Mouse (Mus musculus): ENCODE results near the gene Ttc7b. TPM values are rescaled to one million over a fixed set of nuclear protein-coding genes. Genes with fewer than 3 reads are reported as not detected.

Gene Ttc7b
- polyA plus RNA-seq, 1 experiment = not detected

DNA sequence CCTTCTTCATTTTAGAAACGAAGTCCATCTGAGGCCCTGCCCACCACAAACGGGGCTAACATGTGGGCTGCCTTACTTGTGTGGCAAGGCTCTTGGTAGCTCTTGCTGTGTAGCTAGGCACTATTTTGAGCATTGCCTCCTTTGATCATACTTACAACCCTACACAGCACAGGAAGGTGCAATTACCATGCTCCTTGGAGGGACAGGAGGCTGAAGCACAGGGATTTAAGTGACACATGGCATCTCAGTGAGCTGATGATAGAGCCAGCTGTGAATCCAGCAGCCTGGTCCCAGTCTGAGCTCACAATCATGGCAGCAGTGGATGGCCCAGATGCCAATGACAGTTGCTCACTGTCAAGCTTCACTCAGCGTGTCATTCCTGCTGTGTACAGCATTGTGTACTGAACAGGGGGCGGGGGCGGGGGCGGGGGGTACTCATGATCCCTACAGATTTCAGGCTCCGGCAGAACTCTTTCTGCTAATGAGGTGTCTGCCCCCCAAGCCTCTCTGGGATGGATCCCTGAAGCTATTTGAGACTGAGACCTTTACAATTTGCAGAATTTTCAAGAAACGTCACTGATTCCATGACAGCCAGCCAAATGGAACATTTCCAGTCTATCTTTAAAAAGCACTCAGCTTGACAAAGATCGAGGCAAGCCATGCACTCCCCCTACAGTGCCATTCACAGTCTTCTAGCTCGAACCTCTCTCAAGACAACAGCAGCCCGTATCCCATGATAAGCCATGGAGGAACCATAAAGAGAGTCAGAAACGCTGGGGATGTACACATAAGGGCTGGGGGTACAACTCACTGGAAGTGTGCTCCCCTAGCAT lies 130.5 kb downstream of the Ttc7b start:
- Histone ChIP-seq H3K4me3 (ENCODE audit: insufficient read depth, low read depth, low read length) (no peak overlapping the region), H3K4me1 (ENCODE audit: control insufficient read depth, insufficient read depth, low read length) (peaks cover 8% of the 10 kb centered on the region), H3K27ac (ENCODE audit: insufficient read depth, low read depth, low read length) (no peak overlapping the region)
- no peak for TF ChIP-seq CTCF (IDR thresholded peaks at IDR 0.05; ENCODE audit: insufficient read depth, low read depth, low read length)
- TF ChIP-seq POLR2A (IDR thresholded peaks at IDR 0.05; ENCODE audit: insufficient read depth, low read depth, low read length) = no peak
- WGBS = 42% methylated on average over 12 of the region's 12 CpGs

DNA sequence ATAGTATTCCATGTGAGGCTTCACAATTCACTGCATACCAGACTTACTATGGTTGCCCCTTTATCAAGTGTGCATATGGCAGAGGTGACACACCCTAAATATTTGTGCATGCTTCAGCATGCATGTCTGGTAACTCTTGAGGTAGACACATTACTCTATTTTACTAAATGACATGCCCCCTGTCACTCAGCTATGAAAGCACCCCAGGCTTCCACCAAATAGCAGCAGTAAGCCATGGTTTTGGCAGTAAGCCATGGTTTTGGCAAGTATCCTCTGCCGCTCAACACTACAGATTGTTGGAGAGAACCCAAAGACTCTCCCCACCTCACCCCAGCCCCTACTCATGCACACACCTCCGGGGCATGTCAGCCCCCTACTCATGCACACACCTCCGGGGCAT lies 134.4 kb downstream of the Ttc7b start:
- H3K4me1 ChIP-seq (ENCODE audit: control insufficient read depth, insufficient read depth, low read length) = peaks cover 2% of the 10 kb centered on the region; the same call in 1 of the 2 replicates
- no peak overlapping the region for H3K27ac ChIP-seq (ENCODE audit: insufficient read depth, low read depth, low read length)
- 43% methylated on average over 3 of the region's 3 CpGs for WGBS
- TF ChIP-seq POLR2A (IDR thresholded peaks at IDR 0.05; ENCODE audit: insufficient read depth, low read depth, low read length) = no peak
- TF ChIP-seq CTCF (IDR thresholded peaks at IDR 0.05; ENCODE audit: insufficient read depth, low read depth, low read length) = no peak
- no peak overlapping the region for H3K4me3 ChIP-seq (ENCODE audit: insufficient read depth, low read depth, low read length)

GRCm38 (mm10) chr12:100382526-100382925 lies 138.1 kb downstream of the Ttc7b start:
- Histone ChIP-seq H3K4me1 (ENCODE audit: control insufficient read depth, insufficient read depth, low read length) (peaks cover 5% of the 10 kb centered on the region), H3K4me3 (ENCODE audit: insufficient read depth, low read depth, low read length) (no peak overlapping the region), H3K27ac (ENCODE audit: insufficient read depth, low read depth, low read length) (no peak overlapping the region)
- TF ChIP-seq CTCF (IDR thresholded peaks at IDR 0.05; ENCODE audit: insufficient read depth, low read depth, low read length) (no peak), POLR2A (IDR thresholded peaks at IDR 0.05; ENCODE audit: insufficient read depth, low read depth, low read length) (no peak)

GRCm38 (mm10) chr12:100381941-100382340 lies 138.7 kb downstream of the Ttc7b start:
- TF ChIP-seq CTCF (IDR thresholded peaks at IDR 0.05; ENCODE audit: insufficient read depth, low read depth, low read length) = no peak
- no peak for TF ChIP-seq POLR2A (IDR thresholded peaks at IDR 0.05; ENCODE audit: insufficient read depth, low read depth, low read length)
- Histone ChIP-seq H3K4me1 (ENCODE audit: control insufficient read depth, insufficient read depth, low read length) (peaks cover 5% of the 10 kb centered on the region), H3K4me3 (ENCODE audit: insufficient read depth, low read depth, low read length) (no peak overlapping the region), H3K27ac (ENCODE audit: insufficient read depth, low read depth, low read length) (no peak overlapping the region)
- 50% methylated on average over 6 of the region's 6 CpGs for WGBS

- H3K4me1 ChIP-seq (ENCODE audit: control insufficient read depth, insufficient read depth, low read length) = peaks cover 5% of the 10 kb centered on the region
- H3K4me3 ChIP-seq (ENCODE audit: insufficient read depth, low read depth, low read length) = no peak overlapping the region
- 48% methylated on average over 14 of the region's 14 CpGs for WGBS
- TF ChIP-seq CTCF (IDR thresholded peaks at IDR 0.05; ENCODE audit: insufficient read depth, low read depth, low read length) (no peak), POLR2A (IDR thresholded peaks at IDR 0.05; ENCODE audit: insufficient read depth, low read depth, low read length) (no peak)
- H3K27ac ChIP-seq (ENCODE audit: insufficient read depth, low read depth, low read length) = peak overlapping the region; percentile 59
These were observed 139.8 kb downstream of the Ttc7b start for GRCm38 (mm10) chr12:100380697-100381291.

DNA sequence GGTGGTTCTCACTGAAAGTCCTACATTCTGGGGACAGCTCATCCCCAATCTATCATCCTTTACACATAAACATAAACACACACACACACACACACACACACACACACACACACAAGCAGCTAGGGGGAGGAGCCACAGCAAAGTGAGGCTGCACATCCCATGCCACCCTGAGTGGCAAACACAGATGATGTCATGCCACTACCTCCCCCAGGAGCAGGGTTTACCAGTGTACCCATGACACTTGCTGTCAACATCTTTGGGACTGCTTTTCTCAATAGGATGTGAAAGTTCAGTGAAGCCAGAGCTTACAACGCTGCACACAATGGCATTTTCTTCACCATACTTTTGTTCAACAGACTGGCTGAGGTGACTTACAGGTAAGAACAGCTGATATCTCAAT lies 140.8 kb downstream of the Ttc7b start:
- Histone ChIP-seq H3K27ac (ENCODE audit: insufficient read depth, low read depth, low read length) (no peak overlapping the region), H3K4me1 (ENCODE audit: control insufficient read depth, insufficient read depth, low read length) (peaks cover 5% of the 10 kb centered on the region), H3K4me3 (ENCODE audit: insufficient read depth, low read depth, low read length) (no peak overlapping the region)
- no peak for TF ChIP-seq POLR2A (IDR thresholded peaks at IDR 0.05; ENCODE audit: insufficient read depth, low read depth, low read length)
- TF ChIP-seq CTCF (IDR thresholded peaks at IDR 0.05; ENCODE audit: insufficient read depth, low read depth, low read length) = no peak
- 95% methylated on average over 1 of the region's 1 CpGs for WGBS

GRCm38 (mm10) chr12:100378266-100378665 lies 142.4 kb downstream of the Ttc7b start:
- H3K27ac ChIP-seq (ENCODE audit: insufficient read depth, low read depth, low read length) = no peak overlapping the region
- TF ChIP-seq POLR2A (IDR thresholded peaks at IDR 0.05; ENCODE audit: insufficient read depth, low read depth, low read length) (no peak), CTCF (IDR thresholded peaks at IDR 0.05; ENCODE audit: insufficient read depth, low read depth, low read length) (no peak)
- no peak overlapping the region for H3K4me3 ChIP-seq (ENCODE audit: insufficient read depth, low read depth, low read length)
- peaks cover 8% of the 10 kb centered on the region for H3K4me1 ChIP-seq (ENCODE audit: control insufficient read depth, insufficient read depth, low read length)
- 68% methylated on average over 2 of the region's 2 CpGs for WGBS

DNA sequence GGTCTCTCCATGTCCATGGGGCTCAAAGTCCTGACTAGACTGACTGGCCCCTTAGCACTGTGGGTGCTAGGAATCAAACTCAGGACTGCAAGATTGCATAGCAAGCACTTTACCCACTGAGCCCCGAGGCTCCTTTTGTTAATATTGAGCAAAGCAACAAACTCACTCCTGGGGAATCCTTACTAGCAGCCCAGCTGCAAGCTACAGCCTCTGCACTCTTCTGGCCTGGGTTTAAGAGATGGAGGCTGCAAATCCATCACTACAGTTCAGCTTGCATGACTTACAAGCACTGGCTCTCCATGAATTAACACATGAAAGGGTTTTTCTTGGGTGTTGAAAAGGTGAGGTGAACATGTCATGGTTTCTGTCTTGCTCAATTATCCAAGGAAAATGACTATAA lies 142.8 kb downstream of the Ttc7b start:
- Histone ChIP-seq H3K27ac (ENCODE audit: insufficient read depth, low read depth, low read length) (no peak overlapping the region), H3K4me3 (ENCODE audit: insufficient read depth, low read depth, low read length) (no peak overlapping the region), H3K4me1 (ENCODE audit: control insufficient read depth, insufficient read depth, low read length) (peaks cover 10% of the 10 kb centered on the region)
- TF ChIP-seq POLR2A (IDR thresholded peaks at IDR 0.05; ENCODE audit: insufficient read depth, low read depth, low read length) (no peak), CTCF (IDR thresholded peaks at IDR 0.05; ENCODE audit: insufficient read depth, low read depth, low read length) (no peak)
- 38% methylated on average over 1 of the region's 1 CpGs for WGBS

GRCm38 (mm10) chr12:100375801-100376200 lies 144.8 kb downstream of the Ttc7b start:
- Histone ChIP-seq H3K4me1 (ENCODE audit: control insufficient read depth, insufficient read depth, low read length) (peaks cover 9% of the 10 kb centered on the region), H3K4me3 (ENCODE audit: insufficient read depth, low read depth, low read length) (no peak overlapping the region), H3K27ac (ENCODE audit: insufficient read depth, low read depth, low read length) (no peak overlapping the region)
- 94% methylated on average over 8 of the region's 8 CpGs for WGBS
- TF ChIP-seq CTCF (IDR thresholded peaks at IDR 0.05; ENCODE audit: insufficient read depth, low read depth, low read length) (no peak), POLR2A (IDR thresholded peaks at IDR 0.05; ENCODE audit: insufficient read depth, low read depth, low read length) (no peak)
